Mouse (Mus musculus) hindbrain, embryonic 16.5 days (tissue): ENCODE results near the gene Mthfsl. TPM values are rescaled to one million over a fixed set of nuclear protein-coding genes. Genes with fewer than 3 reads are reported as not detected.

ENCODE experiments used
- polyA plus RNA-seq: library from polyadenylated mRNA; unstranded; fragments of >200 nt; fragmentation: Nextera tagmentation; extraction: Ambion mirVana; gene quantifications from 2 replicates; pipeline ENCODE4 v1.2.1, GENCODE M21; 2015

The Mthfsl gene
- polyA plus RNA-seq, 1 experiment from 2014 or later = 36.8 TPM

Other genes with a start within 250 kb of the Mthfsl start
- gene Syncrip, start 237.7 kb downstream of the Mthfsl start, polyA plus RNA-seq = 67.1 and 71.6 TPM in 2 replicates
- 21.4 TPM in 2 replicates for gene Zfp949, start 172.3 kb downstream of the Mthfsl start, polyA plus RNA-seq
- gene Trim43a, start 139.4 kb downstream of the Mthfsl start, polyA plus RNA-seq = 0.19 and 0.21 TPM in 2 replicates
- 0.19 TPM in 1 of 2 replicates, not detected in the other for gene Bcl2a1d, start 11.6 kb upstream of the Mthfsl start, polyA plus RNA-seq
- gene Trim43c, start 118.9 kb upstream of the Mthfsl start, polyA plus RNA-seq = not detected in 2 replicates
- gene Bcl2a1a, start 236.6 kb upstream of the Mthfsl start, polyA plus RNA-seq = 0.30 TPM in 1 of 2 replicates, not detected in the other